Mouse (Mus musculus): Measurements from ENCODE around the gene Bak1. TPM values are rescaled to one million over a fixed set of nuclear protein-coding genes. Genes with fewer than 3 reads are reported as not detected.

Gene Bak1
- polyA plus RNA-seq, 1 experiment from 2014 or later, result 10.1 TPM

GRCm38 (mm10) chr17:27045164-27045563 is 16.4 kb upstream of the Bak1 start:
- Histone ChIP-seq H3K9me3 (ENCODE audit: control insufficient read depth, low read length) (no peaks in the 10 kb centered on the region), H3K9ac (ENCODE audit: low read length) (no peak overlapping the region), H3K4me1 (replicated peaks; ENCODE audit: control insufficient read depth, insufficient read depth, low read length) (peaks cover 14% of the 10 kb centered on the region), H3K27me3 (replicated peaks; ENCODE audit: control insufficient read depth, insufficient read depth, low read length) (no peaks in the 10 kb centered on the region), H3K4me2 (ENCODE audit: low read length) (no peak overlapping the region), H3K36me3 (ENCODE audit: control insufficient read depth, insufficient read depth, low read length) (no peaks in the 10 kb centered on the region), H3K27ac (ENCODE audit: low read depth) (no peak overlapping the region), H3K4me3 (ENCODE audit: low read depth, low read length) (no peak overlapping the region)
- 87% methylated on average over 6 of the region's 6 CpGs for WGBS
- ATAC-seq (replicated peaks; ENCODE audit: low FRiP score, low TSS enrichment, low read depth), result no peak
- DNase-seq (ENCODE audit: low spot score), result no peak

- H3K4me3 ChIP-seq (ENCODE audit: low read depth, low read length), result no peak overlapping the region
- no peak overlapping the region for H3K4me2 ChIP-seq (ENCODE audit: low read length)
- no peaks in the 10 kb centered on the region for H3K9me3 ChIP-seq (ENCODE audit: control insufficient read depth, low read length)
- H3K9ac ChIP-seq (ENCODE audit: low read length), result no peak overlapping the region
- no peak overlapping the region for H3K27ac ChIP-seq (ENCODE audit: low read depth)
- 68% methylated on average over 6 of the region's 6 CpGs for WGBS
- H3K36me3 ChIP-seq (ENCODE audit: control insufficient read depth, insufficient read depth, low read length), result no peaks in the 10 kb centered on the region
- DNase-seq (ENCODE audit: low spot score) (no peak), ATAC-seq (replicated peaks; ENCODE audit: low FRiP score, low TSS enrichment, low read depth) (no peak)
- peaks cover 21% of the 10 kb centered on the region for H3K4me1 ChIP-seq (replicated peaks; ENCODE audit: control insufficient read depth, insufficient read depth, low read length)
- no peaks in the 10 kb centered on the region for H3K27me3 ChIP-seq (replicated peaks; ENCODE audit: control insufficient read depth, insufficient read depth, low read length)
Observed at GRCm38 (mm10) chr17:27042840-27043239, 14.0 kb upstream of the Bak1 start.

GRCm38 (mm10) chr17:27041787-27042055 is 12.9 kb upstream of the Bak1 start:
- peaks cover 23% of the 10 kb centered on the region for H3K4me1 ChIP-seq (replicated peaks; ENCODE audit: control insufficient read depth, insufficient read depth, low read length)
- WGBS, result 90% methylated on average over 2 of the region's 2 CpGs
- H3K27ac ChIP-seq (ENCODE audit: low read depth), result no peak overlapping the region

DNA sequence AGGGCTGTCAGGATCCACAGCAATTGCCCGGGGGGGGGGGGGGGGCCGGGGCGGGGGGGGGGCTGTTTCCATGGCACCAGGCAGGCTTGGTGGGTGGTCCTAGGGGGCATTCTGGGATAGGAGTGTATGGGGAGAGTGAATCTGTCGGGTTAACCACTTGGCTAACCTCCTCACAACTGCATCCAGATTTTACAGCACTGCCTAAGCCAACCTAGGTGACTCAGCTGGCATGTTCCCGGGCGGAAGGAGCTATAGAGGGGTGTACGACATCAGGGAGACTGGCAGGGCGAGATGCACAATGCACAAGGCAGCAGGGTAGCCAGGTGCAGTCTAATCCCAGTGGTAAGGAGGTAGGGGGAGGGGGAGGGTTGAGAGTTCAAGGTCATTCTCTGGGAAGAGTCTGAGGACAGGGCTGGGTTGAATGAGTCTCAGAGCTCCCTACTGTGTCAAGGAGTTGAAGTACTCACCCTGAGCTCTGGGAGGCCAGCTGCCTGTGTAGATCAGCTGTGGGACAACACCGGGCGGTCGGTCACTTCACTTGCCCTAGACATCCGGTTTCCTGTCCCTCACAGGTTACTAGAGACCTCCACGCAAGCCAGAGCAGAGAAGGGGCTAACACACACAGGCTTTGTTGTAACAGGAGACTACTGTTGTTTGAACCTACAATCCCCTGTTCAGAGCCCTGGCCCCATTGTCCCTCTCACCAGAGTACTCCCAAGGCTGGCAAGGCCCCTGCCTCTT is 12.4 kb upstream of the Bak1 start:
- H3K27me3 ChIP-seq (replicated peaks; ENCODE audit: control insufficient read depth, insufficient read depth, low read length), result no peaks in the 10 kb centered on the region
- H3K36me3 ChIP-seq (ENCODE audit: control insufficient read depth, insufficient read depth, low read length), result no peaks in the 10 kb centered on the region
- WGBS, result 60% methylated on average over 11 of the region's 13 CpGs
- ATAC-seq (replicated peaks; ENCODE audit: low FRiP score, low TSS enrichment, low read depth) (no peak), DNase-seq (ENCODE audit: low spot score) (no peak)
- no peak overlapping the region for H3K4me3 ChIP-seq (ENCODE audit: low read depth, low read length)
- H3K9ac ChIP-seq (ENCODE audit: low read length), result no peak overlapping the region
- H3K4me1 ChIP-seq (replicated peaks; ENCODE audit: control insufficient read depth, insufficient read depth, low read length), result peaks cover 23% of the 10 kb centered on the region
- H3K9me3 ChIP-seq (ENCODE audit: control insufficient read depth, low read length), result no peaks in the 10 kb centered on the region
- H3K27ac ChIP-seq (ENCODE audit: low read depth), result no peak overlapping the region
- H3K4me2 ChIP-seq (ENCODE audit: low read length), result no peak overlapping the region

More at GRCm38 (mm10) chr17:27041787-27042055, 12.9 kb upstream of the Bak1 start:
- DNase-seq (ENCODE audit: low spot score) (no peak), ATAC-seq (replicated peaks; ENCODE audit: low FRiP score, low TSS enrichment, low read depth) (no peak)
- H3K27me3 ChIP-seq (replicated peaks; ENCODE audit: control insufficient read depth, insufficient read depth, low read length), result no peaks in the 10 kb centered on the region
- no peak overlapping the region for H3K9ac ChIP-seq (ENCODE audit: low read length)
- no peaks in the 10 kb centered on the region for H3K36me3 ChIP-seq (ENCODE audit: control insufficient read depth, insufficient read depth, low read length)
- no peaks in the 10 kb centered on the region for H3K9me3 ChIP-seq (ENCODE audit: control insufficient read depth, low read length)
- H3K4me2 ChIP-seq (ENCODE audit: low read length), result no peak overlapping the region
- no peak overlapping the region for H3K4me3 ChIP-seq (ENCODE audit: low read depth, low read length)

- ATAC-seq (replicated peaks; ENCODE audit: low FRiP score, low TSS enrichment, low read depth) (no peak), DNase-seq (ENCODE audit: low spot score) (no peak)
- Histone ChIP-seq H3K27me3 (replicated peaks; ENCODE audit: control insufficient read depth, insufficient read depth, low read length) (no peaks in the 10 kb centered on the region), H3K4me3 (ENCODE audit: low read depth, low read length) (no peak overlapping the region), H3K36me3 (ENCODE audit: control insufficient read depth, insufficient read depth, low read length) (no peaks in the 10 kb centered on the region), H3K9ac (ENCODE audit: low read length) (no peak overlapping the region), H3K4me2 (ENCODE audit: low read length) (peak overlapping the region; percentile 31), H3K27ac (ENCODE audit: low read depth) (peak overlapping the region; percentile 51; the same call in 1 of the 2 replicates), H3K4me1 (replicated peaks; ENCODE audit: control insufficient read depth, insufficient read depth, low read length) (peaks cover 23% of the 10 kb centered on the region), H3K9me3 (ENCODE audit: control insufficient read depth, low read length) (no peaks in the 10 kb centered on the region)
- WGBS, result 20% methylated on average over 20 of the region's 20 CpGs
Observed at GRCm38 (mm10) chr17:27040304-27041045, 11.7 kb upstream of the Bak1 start.

DNA sequence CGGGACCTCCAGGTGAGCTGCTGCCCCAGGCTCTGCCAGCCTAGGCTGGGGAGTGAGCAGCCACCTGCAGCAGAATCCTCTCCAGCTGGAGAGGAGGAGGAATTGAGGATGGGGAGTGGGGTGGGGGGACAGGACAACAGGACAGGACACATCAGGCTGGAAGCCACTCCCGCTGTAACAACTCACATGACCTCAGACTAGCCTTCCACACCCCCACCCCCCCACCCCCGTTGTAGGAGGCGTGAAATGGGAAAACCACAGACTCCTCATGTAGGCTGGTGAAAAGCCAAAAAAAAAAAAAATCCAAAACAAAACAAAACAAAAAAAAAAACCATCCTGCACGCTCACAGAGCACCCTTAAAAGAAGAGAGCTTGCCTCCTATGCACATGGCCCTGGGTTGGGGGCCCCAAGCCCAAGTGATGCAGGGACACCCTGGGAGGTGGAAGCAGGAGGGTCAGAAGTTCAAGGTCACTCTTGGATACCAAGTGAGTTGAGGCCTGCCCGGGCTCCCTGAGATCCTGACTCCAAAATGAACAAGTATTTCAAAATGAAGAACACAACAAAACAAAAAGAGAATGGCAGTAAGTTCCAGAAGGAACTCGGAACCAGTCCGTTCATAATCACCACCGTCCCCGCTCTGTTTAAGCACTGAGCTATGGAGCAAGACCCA is 10.8 kb upstream of the Bak1 start:
- ATAC-seq (replicated peaks; ENCODE audit: low FRiP score, low TSS enrichment, low read depth) (no peak), DNase-seq (ENCODE audit: low spot score) (peak; percentile 51)
- Histone ChIP-seq H3K9ac (ENCODE audit: low read length) (no peak overlapping the region), H3K36me3 (ENCODE audit: control insufficient read depth, insufficient read depth, low read length) (no peaks in the 10 kb centered on the region), H3K4me1 (replicated peaks; ENCODE audit: control insufficient read depth, insufficient read depth, low read length) (peaks cover 23% of the 10 kb centered on the region), H3K27me3 (replicated peaks; ENCODE audit: control insufficient read depth, insufficient read depth, low read length) (no peaks in the 10 kb centered on the region), H3K4me3 (ENCODE audit: low read depth, low read length) (no peak overlapping the region), H3K9me3 (ENCODE audit: control insufficient read depth, low read length) (no peaks in the 10 kb centered on the region), H3K27ac (ENCODE audit: low read depth) (no peak overlapping the region), H3K4me2 (ENCODE audit: low read length) (no peak overlapping the region)
- WGBS, result 72% methylated on average over 10 of the region's 10 CpGs

- Histone ChIP-seq H3K27me3 (replicated peaks; ENCODE audit: control insufficient read depth, insufficient read depth, low read length) (no peaks in the 10 kb centered on the region), H3K4me1 (replicated peaks; ENCODE audit: control insufficient read depth, insufficient read depth, low read length) (peaks cover 23% of the 10 kb centered on the region), H3K4me2 (ENCODE audit: low read length) (peak overlapping the region; percentile 8; the same call in 1 of the 2 replicates), H3K36me3 (ENCODE audit: control insufficient read depth, insufficient read depth, low read length) (no peaks in the 10 kb centered on the region), H3K9me3 (ENCODE audit: control insufficient read depth, low read length) (no peaks in the 10 kb centered on the region), H3K27ac (ENCODE audit: low read depth) (peak overlapping the region; percentile 12; the same call in 1 of the 2 replicates), H3K9ac (ENCODE audit: low read length) (no peak overlapping the region), H3K4me3 (ENCODE audit: low read depth, low read length) (no peak overlapping the region)
- DNase-seq (ENCODE audit: low spot score) (no peak), ATAC-seq (replicated peaks; ENCODE audit: low FRiP score, low TSS enrichment, low read depth) (peak; percentile 43)
- 25% methylated on average over 16 of the region's 18 CpGs for WGBS
Observed at GRCm38 (mm10) chr17:27038335-27039050, 9.7 kb upstream of the Bak1 start.

GRCm38 (mm10) chr17:27036465-27036864 is 7.7 kb upstream of the Bak1 start:
- Histone ChIP-seq H3K27ac (ENCODE audit: low read depth) (no peak overlapping the region; the same call in 1 of the 2 replicates), H3K27me3 (replicated peaks; ENCODE audit: control insufficient read depth, insufficient read depth, low read length) (no peaks in the 10 kb centered on the region), H3K36me3 (ENCODE audit: control insufficient read depth, insufficient read depth, low read length) (no peaks in the 10 kb centered on the region), H3K9me3 (ENCODE audit: control insufficient read depth, low read length) (no peaks in the 10 kb centered on the region), H3K9ac (ENCODE audit: low read length) (no peak overlapping the region), H3K4me1 (replicated peaks; ENCODE audit: control insufficient read depth, insufficient read depth, low read length) (peaks cover 27% of the 10 kb centered on the region), H3K4me2 (ENCODE audit: low read length) (no peak overlapping the region), H3K4me3 (ENCODE audit: low read depth, low read length) (no peak overlapping the region)
- no peak for ATAC-seq (replicated peaks; ENCODE audit: low FRiP score, low TSS enrichment, low read depth)
- no peak for DNase-seq (ENCODE audit: low spot score)
- 68% methylated on average over 7 of the region's 7 CpGs for WGBS
